Mouse (Mus musculus) layer of hippocampus, adult 9-10 months (tissue): ENCODE results near the gene Emcn.

Experiments used
- DNase-seq: peaks from one replicate; pipeline ENCODE4 v3.0.0; 2022; ENCODE audit warnings: low spot score

The Emcn gene

GRCm38 (mm10) chr3:137415451-137416086 lies 74.7 kb downstream of the Emcn start:
- peak; percentile 53 for DNase-seq

GRCm38 (mm10) chr3:137418636-137419035 lies 77.8 kb downstream of the Emcn start:
- DNase-seq: peak; percentile 46

- DNase-seq: no peak
Measured at GRCm38 (mm10) chr3:137429516-137429915, 88.6 kb downstream of the Emcn start.

GRCm38 (mm10) chr3:137464902-137465629 lies 124.2 kb downstream of the Emcn start:
- DNase-seq: no peak

DNA sequence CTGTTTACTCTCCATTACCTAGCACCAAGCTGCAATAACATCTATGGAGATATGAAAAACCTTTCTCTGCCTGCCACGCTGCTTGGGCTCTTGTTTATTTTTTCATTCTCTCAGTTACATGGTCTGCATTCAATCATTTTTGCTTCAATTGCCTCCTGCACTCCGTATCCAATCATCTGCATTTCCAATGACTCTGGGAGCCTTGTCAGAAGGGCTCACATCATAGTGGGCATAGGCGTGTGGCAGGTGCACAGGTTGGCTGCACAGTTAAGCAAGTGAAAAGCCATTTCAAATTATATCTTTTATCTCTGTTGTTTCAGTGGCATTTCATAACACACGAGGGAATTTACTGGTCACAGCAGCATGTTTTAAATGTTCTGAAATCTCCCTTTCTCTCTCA lies 125.1 kb downstream of the Emcn start:
- DNase-seq: no peak

DNA sequence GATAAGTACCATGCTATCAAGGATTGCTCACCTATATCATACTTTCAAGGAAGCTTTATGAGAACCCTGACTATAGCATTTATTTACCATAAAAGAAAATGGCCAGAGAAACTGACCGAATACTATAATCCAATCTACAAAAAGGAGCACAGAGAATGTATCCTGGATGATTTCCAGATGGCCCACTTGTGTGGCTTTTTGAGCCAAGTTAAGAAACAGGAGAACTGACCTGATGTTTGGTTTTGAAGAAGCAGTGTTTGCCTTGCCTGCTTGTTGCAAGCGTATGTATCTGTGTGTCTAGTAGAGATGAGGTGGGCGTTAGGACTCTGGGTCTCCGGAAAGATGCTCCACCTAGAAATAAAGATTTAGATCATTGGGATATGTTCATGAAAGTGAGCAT lies 125.9 kb downstream of the Emcn start:
- DNase-seq: no peak

DNA sequence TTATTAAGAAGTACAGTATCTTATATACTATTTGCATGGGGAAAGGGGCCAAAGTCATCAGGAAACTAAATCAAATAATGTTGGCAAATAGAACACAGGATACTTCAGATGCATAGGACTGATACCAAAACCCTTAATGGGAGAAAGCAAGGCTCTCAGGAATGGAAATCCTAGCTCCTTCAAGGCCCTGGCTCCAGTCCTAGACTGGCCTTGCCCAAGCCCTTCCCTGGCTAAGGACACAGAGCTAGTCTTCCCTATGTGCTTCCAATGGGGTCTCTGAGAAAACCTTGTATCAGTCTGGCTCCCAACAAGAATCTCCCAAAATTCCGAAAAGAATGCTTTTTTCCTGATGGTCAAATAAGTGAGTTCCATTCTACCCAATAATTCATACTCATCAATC lies 126.5 kb downstream of the Emcn start:
- no peak for DNase-seq

GRCm38 (mm10) chr3:137472145-137472544 lies 131.3 kb downstream of the Emcn start:
- DNase-seq: no peak

GRCm38 (mm10) chr3:137479761-137480339 lies 139.0 kb downstream of the Emcn start:
- DNase-seq: no peak

- no peak for DNase-seq
Measured at GRCm38 (mm10) chr3:137481157-137481556, 140.3 kb downstream of the Emcn start.
